Mouse (Mus musculus): Measurements from ENCODE around the gene Cacng2.

DNA sequence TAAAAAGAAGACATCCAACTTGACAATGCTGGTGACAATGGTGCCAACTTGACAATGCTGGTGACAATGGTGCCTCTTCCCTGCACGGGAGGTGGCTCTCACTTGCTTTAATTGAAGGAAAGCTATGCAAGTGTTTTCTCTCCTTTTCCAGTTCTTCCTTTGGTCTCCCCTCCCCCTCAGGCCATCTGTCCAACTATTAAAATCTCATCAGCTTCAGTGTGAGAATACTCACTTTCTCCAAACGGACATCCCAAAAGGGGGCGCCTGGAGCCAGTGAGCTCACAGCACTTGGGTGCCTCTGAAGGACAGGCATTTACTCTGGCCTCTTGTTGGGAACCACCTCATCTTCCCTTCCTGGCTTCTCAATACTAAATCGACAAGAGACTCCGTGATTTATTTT is 20.3 kb downstream of the Cacng2 start:
- TF ChIP-seq POLR2A (IDR thresholded peaks at IDR 0.05; ENCODE audit: insufficient read depth, low read depth, low read length) = no peak
- TF ChIP-seq CTCF (IDR thresholded peaks at IDR 0.05; ENCODE audit: insufficient read depth, low read depth, low read length) = no peak
